Mouse (Mus musculus) embryonic facial prominence, embryonic 14.5 days (tissue): ENCODE data around the gene Oxnad1. TPM values are rescaled to one million over a fixed set of nuclear protein-coding genes. Genes with fewer than 3 reads are reported as not detected.
A peak's percentile ranks its signal among the peaks of the same experiment; 100 is the strongest.

ENCODE experiments used
- ATAC-seq: fragments of 200-750 bp; cut with Nextera tagmentation; 2 replicates; pipeline ENCODE4 v1.8.0; 2017; ENCODE audit warnings: low read depth, moderate number of reproducible peaks, moderate TSS enrichment
- DNase-seq: peaks from one replicate; pipeline ENCODE4 v3.0.0-alpha.2; 2015; ENCODE audit warnings: low spot score
- H3K27ac ChIP-seq: fragments of 300-500 bp; sonication (generic); replicated peaks from 2 replicates; pipeline ENCODE4 v1.5.1; 2014; ENCODE audit warnings: low read depth, mild to moderate bottlenecking, low read length, moderate library complexity
- H3K27me3 ChIP-seq: fragments of 300-500 bp; sonication (generic); replicated peaks from 2 replicates; pipeline ENCODE4 v1.6.1; 2014; ENCODE audit warnings: low read length; ENCODE audit not compliant: control insufficient read depth, insufficient read depth
- H3K36me3 ChIP-seq: fragments of 300-500 bp; sonication (generic); 2 replicates; pipeline ENCODE4 v1.6.1; 2014; ENCODE audit warnings: low read length, mixed read lengths; ENCODE audit not compliant: control insufficient read depth, insufficient read depth
- H3K4me1 ChIP-seq: fragments of 300-500 bp; sonication (generic); 2 replicates; pipeline ENCODE4 v1.6.1; 2014; ENCODE audit warnings: antibody characterized with exemption, low read length; ENCODE audit not compliant: control insufficient read depth, insufficient read depth
- H3K4me2 ChIP-seq: fragments of 300-500 bp; sonication (generic); 2 replicates; pipeline ENCODE4 v1.6.1; 2014; ENCODE audit warnings: low read depth, mild to moderate bottlenecking, low read length, moderate library complexity, mixed read lengths
- H3K4me3 ChIP-seq: fragments of 300-500 bp; sonication (generic); 2 replicates; pipeline ENCODE4 v1.5.1; 2014; ENCODE audit warnings: low read depth, mild to moderate bottlenecking, low read length
- H3K9ac ChIP-seq: fragments of 300-500 bp; sonication (generic); 2 replicates; pipeline ENCODE4 v1.6.1; 2014; ENCODE audit warnings: low read depth, mild to moderate bottlenecking, low read length, moderate library complexity, mixed read lengths
- H3K9me3 ChIP-seq: fragments of 300-500 bp; sonication (generic); 2 replicates; pipeline ENCODE4 v1.6.1; 2016; ENCODE audit warnings: low read length; ENCODE audit not compliant: control insufficient read depth
- WGBS: fragments of 180-500 bp; shearing (Covaris S2); extraction: QIAGEN DNeasy Blood & Tissue Kit; methylation state at CpG from one replicate; pipeline ENCODE4 v1.1.7; 2014; 5-methylcytosine and 5-hydroxymethylcytosine counted together
- polyA plus RNA-seq: library from polyadenylated mRNA; unstranded; fragments of >200 nt; fragmentation: Nextera tagmentation; extraction: Ambion mirVana; gene quantifications from 2 replicates; pipeline ENCODE4 v1.2.1, GENCODE M21; 2014

Oxnad1 gene
- polyA plus RNA-seq, 1 experiment from 2014 or later: 14.8 TPM

DNA sequence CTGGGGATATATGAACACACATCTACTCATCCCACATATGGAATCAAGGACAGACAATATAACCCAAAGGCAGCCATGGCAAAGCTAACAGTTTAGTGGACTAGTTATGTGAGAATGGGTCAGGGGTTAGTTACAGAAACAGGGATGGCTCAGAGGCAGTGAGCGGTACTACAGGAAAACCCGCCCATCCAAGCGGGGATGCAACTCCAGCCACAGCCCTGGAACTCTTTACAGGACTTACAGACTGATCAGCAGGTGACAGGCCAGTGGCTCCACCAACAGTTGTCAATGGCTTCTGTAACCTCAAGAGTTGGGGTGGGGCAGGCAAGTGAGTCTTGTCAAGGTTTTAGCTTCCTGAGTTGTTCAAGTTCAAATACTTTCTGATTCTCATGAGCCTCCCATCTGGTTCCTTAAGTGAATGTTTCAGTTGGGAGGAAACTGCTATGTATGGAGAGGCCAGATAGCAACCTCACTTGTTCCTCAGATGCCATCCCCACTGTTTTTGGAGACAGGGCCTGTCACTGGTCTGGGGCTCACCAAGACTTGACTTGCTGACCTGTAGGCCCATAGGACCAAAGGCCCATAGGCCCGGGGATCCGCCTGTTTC lies 55.3 kb downstream of the Oxnad1 start:
- Histone ChIP-seq H3K9me3 (no peaks in the 10 kb centered on the region), H3K9ac (no peak overlapping the region), H3K36me3 (no peaks in the 10 kb centered on the region), H3K4me3 (no peak overlapping the region), H3K4me2 (no peak overlapping the region), H3K4me1 (no peaks in the 10 kb centered on the region), H3K27me3 (no peaks in the 10 kb centered on the region), H3K27ac (no peak overlapping the region)
- no peak for ATAC-seq
- WGBS: 72% methylated on average over 5 of the region's 5 CpGs
- DNase-seq: no peak

DNA sequence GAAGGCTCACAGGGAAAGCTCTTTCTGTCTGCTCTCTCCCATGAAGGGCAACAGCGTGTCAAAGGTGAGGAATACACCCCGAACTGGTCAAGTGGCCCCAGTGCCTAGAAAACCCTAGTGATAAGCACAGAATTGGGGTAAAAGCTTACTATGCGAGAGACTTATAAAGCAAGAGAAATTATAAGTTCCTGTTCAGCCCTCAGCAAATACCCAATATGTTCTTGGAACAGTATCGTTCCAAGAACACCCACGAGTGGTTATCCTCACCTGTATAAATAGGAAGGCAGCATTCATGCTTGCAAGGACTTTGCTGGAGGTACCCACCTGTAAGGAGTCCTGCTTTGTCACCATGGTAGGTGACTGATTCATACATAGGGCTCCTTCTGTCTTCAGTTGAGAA lies 56.5 kb downstream of the Oxnad1 start, which contains the start of gene Msmb:
Gene Msmb (plus strand): TSS at position 301 of the 400 bp plus-strand sequence.
- Histone ChIP-seq H3K27me3 (no peaks in the 10 kb centered on the region), H3K4me3 (no peak within 1 kb of the TSS), H3K36me3 (no peaks in the 10 kb centered on the region), H3K9me3 (no peaks in the 10 kb centered on the region), H3K4me1 (no peaks in the 10 kb centered on the region), H3K4me2 (no peak within 1 kb of the TSS), H3K9ac (no peak within 1 kb of the TSS), H3K27ac (no peak within 1 kb of the TSS)
- ATAC-seq (no peak), DNase-seq (no peak)
- 86% methylated on average over 5 of the region's 5 CpGs for WGBS

DNA sequence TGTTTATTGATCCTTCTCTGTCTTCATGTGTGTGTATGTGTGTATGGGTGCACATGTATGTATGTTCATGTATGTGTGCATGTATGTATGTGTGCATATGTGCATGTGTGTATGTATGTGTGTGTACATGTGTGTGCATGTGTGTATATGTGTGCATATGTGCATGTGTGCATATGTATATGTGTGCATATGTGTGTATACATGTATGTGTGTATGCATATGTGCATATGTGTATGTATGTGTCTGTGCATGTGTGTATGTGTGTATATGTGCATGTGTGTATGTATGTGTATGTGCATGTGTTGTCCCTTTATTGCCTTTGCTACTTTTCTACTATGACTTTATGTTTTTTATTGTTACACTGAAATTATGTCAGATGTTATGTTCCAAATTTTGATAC lies 59.6 kb downstream of the Oxnad1 start:
- no peak for ATAC-seq

DNA sequence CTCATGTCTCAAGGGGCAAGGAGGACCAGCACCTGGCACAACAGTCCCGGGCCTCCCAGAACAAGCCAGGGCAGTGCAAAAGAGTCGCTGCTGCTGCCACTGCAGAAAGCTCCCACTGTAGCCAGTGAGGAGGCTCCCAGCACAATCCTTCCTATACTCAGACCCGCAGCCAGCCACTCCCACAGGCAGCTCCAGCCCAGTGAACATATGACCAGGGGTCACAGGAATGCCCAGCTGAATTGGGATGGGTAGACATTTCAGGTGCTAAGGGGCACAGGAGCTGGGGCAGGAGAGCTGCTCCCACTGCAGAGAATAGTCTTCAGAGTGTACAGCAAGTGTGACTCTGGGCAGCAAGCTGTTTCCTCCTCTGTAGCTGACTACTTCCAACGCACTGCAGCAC lies 60.2 kb downstream of the Oxnad1 start:
- H3K9me3 ChIP-seq: peaks cover 5% of the 10 kb centered on the region; the same call in 1 of the 2 replicates
- 63% methylated on average over 4 of the region's 4 CpGs for WGBS

More for the DNA sequence above, 59.6 kb downstream of the Oxnad1 start:
- no peak overlapping the region for H3K4me2 ChIP-seq
- H3K4me1 ChIP-seq: no peaks in the 10 kb centered on the region
- no peak overlapping the region for H3K27ac ChIP-seq
- H3K36me3 ChIP-seq: no peaks in the 10 kb centered on the region
- no peak overlapping the region for H3K4me3 ChIP-seq
- no peaks in the 10 kb centered on the region for H3K27me3 ChIP-seq
- DNase-seq: no peak
- peaks cover 5% of the 10 kb centered on the region; the same call in 1 of the 2 replicates for H3K9me3 ChIP-seq
- no peak overlapping the region for H3K9ac ChIP-seq

DNA sequence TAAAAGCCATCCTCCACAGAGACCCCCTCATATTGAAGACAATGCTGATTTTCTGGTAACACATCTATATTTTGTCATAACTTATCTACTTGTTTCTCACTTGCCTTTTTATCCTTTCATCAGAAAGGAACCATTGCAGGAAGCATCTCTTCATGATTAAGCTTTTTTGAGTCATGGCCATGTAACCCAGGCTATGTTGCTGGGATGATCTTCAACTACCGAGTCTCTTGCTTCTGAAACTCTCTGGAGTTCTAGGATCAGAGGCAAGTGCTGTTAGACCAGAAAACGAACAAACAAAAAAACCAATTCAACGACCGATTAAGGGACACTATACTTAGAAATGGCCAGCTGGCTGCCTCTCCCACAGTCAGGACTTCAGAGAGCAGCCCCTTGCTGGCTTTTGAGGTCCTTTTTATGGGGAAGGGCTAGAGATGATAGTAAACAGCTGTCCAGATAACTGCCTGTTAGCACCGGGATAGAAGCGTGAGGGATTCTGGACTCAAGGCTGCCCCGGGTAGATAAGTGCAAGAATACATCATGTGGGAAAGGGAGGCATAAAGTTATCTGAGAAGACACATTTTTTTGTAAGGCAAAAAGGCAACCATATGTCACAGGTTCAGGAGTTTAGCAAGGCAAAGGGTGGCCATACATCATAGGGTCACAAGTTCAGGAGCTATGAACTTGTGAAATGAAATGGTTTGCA lies 60.8 kb downstream of the Oxnad1 start:
- H3K4me1 ChIP-seq: no peaks in the 10 kb centered on the region
- H3K4me2 ChIP-seq: no peak overlapping the region
- WGBS: 76% methylated on average over 7 of the region's 7 CpGs
- H3K4me3 ChIP-seq: no peak overlapping the region
- no peak overlapping the region for H3K9ac ChIP-seq
- no peak for ATAC-seq
- H3K36me3 ChIP-seq: no peaks in the 10 kb centered on the region
- no peak for DNase-seq
- no peaks in the 10 kb centered on the region for H3K27me3 ChIP-seq
- no peak overlapping the region for H3K27ac ChIP-seq
- peaks cover 5% of the 10 kb centered on the region; the same call in 1 of the 2 replicates for H3K9me3 ChIP-seq

More for the DNA sequence above, 60.2 kb downstream of the Oxnad1 start:
- Histone ChIP-seq H3K9ac (no peak overlapping the region), H3K27ac (no peak overlapping the region), H3K27me3 (no peaks in the 10 kb centered on the region), H3K4me1 (no peaks in the 10 kb centered on the region), H3K4me3 (no peak overlapping the region), H3K4me2 (no peak overlapping the region), H3K36me3 (no peaks in the 10 kb centered on the region)
- ATAC-seq (no peak), DNase-seq (no peak)

DNA sequence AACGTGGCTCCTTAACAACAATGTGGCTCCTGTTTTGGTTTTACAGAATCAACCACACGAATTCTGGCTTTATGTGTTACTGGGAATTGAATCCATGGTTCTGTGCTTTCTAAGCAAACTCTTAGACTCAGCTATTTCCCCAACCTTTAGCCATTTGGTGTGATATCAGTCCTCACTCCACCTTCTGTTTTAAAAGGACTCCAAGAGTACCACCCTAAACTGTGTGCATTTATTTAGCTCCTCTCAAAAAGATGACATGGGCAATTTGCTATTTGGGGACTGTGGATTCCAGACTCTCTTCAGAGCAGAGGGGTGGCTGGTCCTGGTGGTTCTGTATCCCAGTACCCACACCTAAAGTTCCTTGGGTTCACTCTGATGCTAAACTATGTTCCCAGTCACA lies 61.4 kb downstream of the Oxnad1 start:
- ATAC-seq: no peak
- no peak overlapping the region for H3K4me2 ChIP-seq
- 63% methylated on average over 2 of the region's 2 CpGs for WGBS
- peaks cover 5% of the 10 kb centered on the region; the same call in 1 of the 2 replicates for H3K9me3 ChIP-seq
- no peak overlapping the region for H3K4me3 ChIP-seq
- no peak overlapping the region for H3K27ac ChIP-seq
- DNase-seq: no peak
- H3K27me3 ChIP-seq: no peaks in the 10 kb centered on the region
- no peaks in the 10 kb centered on the region for H3K36me3 ChIP-seq
- no peak overlapping the region for H3K9ac ChIP-seq
- H3K4me1 ChIP-seq: no peaks in the 10 kb centered on the region

DNA sequence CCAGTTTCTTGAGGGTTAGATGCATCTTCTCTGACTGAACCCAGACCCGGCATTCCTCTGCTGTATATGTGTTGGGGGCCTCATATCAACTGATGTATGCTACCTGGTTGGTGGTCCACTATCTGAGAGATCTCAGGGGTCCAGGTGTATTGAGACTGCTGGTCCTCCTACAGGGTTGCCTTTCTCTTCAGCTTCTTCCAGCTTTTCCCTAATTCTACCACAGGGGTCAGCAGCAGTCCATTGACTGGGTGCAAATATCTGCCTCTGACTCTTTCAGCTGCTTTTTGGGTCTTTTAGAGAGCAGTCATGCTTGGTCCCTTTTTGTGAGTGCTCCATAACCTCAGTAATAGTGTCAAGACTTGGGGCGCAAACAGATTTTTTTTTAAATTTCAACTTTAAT lies 65.7 kb downstream of the Oxnad1 start:
- H3K9me3 ChIP-seq: peaks cover 5% of the 10 kb centered on the region; the same call in 1 of the 2 replicates
- no peak overlapping the region for H3K4me2 ChIP-seq
- no peak for DNase-seq
- H3K27ac ChIP-seq: no peak overlapping the region
- ATAC-seq: no peak
- WGBS: 83% methylated on average over 2 of the region's 2 CpGs
- no peaks in the 10 kb centered on the region for H3K4me1 ChIP-seq
- H3K27me3 ChIP-seq: no peaks in the 10 kb centered on the region
- no peak overlapping the region for H3K4me3 ChIP-seq
- H3K36me3 ChIP-seq: no peaks in the 10 kb centered on the region
- no peak overlapping the region for H3K9ac ChIP-seq

DNA sequence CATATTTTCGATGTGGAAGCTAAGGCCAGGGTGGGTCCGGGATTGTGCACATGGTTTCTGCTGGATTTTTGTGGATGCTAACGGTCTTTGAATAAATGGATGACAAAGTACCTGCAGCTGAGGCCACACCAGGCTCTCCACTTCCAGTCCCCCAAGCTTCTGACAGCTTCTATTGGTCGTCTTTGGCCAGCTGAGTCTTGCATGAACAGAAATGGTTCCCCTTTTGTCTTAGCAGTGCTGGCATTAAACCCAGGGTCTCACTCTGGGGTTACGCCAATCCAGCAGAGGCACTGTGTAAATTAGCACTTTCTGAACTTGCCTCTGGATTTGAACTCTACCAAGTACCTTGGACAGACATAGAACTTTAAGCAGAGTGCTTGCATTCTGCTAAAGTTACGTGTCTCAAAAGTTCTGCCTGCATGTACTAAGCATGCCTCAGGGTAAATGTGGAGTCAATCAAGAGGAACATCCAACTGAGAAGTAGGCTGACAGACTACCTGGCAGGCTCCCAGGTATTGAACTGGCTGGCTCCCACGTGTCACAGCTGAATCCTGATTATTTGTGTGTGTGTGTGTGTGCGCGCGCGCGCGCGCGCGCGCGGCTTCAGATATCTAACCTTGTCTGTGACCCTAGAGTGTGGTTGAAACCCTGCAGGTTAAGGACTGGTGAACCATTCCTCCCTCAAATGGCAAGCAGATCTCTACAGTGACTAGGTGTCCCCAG lies 67.2 kb downstream of the Oxnad1 start:
- ATAC-seq (no peak), DNase-seq (peak; percentile 5)
- Histone ChIP-seq H3K27ac (no peak overlapping the region), H3K9me3 (peaks cover 5% of the 10 kb centered on the region; the same call in 1 of the 2 replicates), H3K27me3 (no peaks in the 10 kb centered on the region), H3K4me1 (no peaks in the 10 kb centered on the region), H3K36me3 (no peaks in the 10 kb centered on the region), H3K4me2 (no peak overlapping the region), H3K4me3 (no peak overlapping the region), H3K9ac (no peak overlapping the region)
- WGBS: 89% methylated on average over 18 of the region's 18 CpGs
